Mouse (Mus musculus) small intestine, adult 2 months (tissue): ENCODE measurements around the gene Spg7. TPM values are rescaled to one million over a fixed set of nuclear protein-coding genes. Genes with fewer than 3 reads are reported as not detected.

Source experiments
- H3K27ac ChIP-seq: fragments of 200-500 bp; 2 replicates; pipeline ENCODE4 v1.5.1; 2012; ENCODE audit warnings: low read depth, low read length, control low read depth, inconsistent platforms; ENCODE audit not compliant: insufficient read depth
- H3K27me3 ChIP-seq: fragments of 200-500 bp; 2 replicates; pipeline ENCODE4 v1.6.1; 2012; ENCODE audit warnings: mild to moderate bottlenecking, moderate library complexity, low read length, inconsistent platforms; ENCODE audit not compliant: control insufficient read depth, insufficient read depth
- H3K36me3 ChIP-seq: fragments of 200-500 bp; 2 replicates; pipeline ENCODE4 v1.6.1; 2012; ENCODE audit warnings: mild to moderate bottlenecking, low read length, control low read depth, inconsistent platforms; ENCODE audit not compliant: control insufficient read depth, insufficient read depth
- H3K4me1 ChIP-seq: fragments of 200-500 bp; 2 replicates; pipeline ENCODE4 v1.6.1; 2012; ENCODE audit warnings: low read length, inconsistent platforms, mixed read lengths; ENCODE audit not compliant: control insufficient read depth, insufficient read depth, insufficient read length
- H3K4me3 ChIP-seq: fragments of 200-500 bp; 2 replicates; pipeline ENCODE4 v1.5.1; 2012; ENCODE audit warnings: low read depth, mild to moderate bottlenecking, control low read depth, inconsistent platforms, low read length, moderate library complexity
- CTCF ChIP-seq: fragments of 200-500 bp; IDR thresholded peaks from 2 replicates; pipeline ENCODE4 v1.5.1; 2012; ENCODE audit warnings: low read depth, mild to moderate bottlenecking, control low read depth, inconsistent platforms, low read length, moderate library complexity, mixed read lengths; ENCODE audit not compliant: insufficient replicate concordance, insufficient read length; ENCODE audit errors: extremely low read depth
- POLR2A ChIP-seq: fragments of 200-500 bp; IDR thresholded peaks from 2 replicates; pipeline ENCODE4 v1.6.1; 2012; ENCODE audit warnings: low read depth, mild to moderate bottlenecking, control low read depth, inconsistent platforms, low read length, moderate library complexity
- WGBS: fragments of 180-500 bp; shearing (Covaris S2); methylation state at CpG from one replicate; pipeline ENCODE4 v1.1.7; 2018; 5-methylcytosine and 5-hydroxymethylcytosine counted together
- polyA plus RNA-seq: library from polyadenylated mRNA; depleted of rRNA; stranded (reverse); fragments of >200 nt; gene quantifications from 2 replicates; pipeline ENCODE4 v1.2.3, GENCODE M21; 2012

Gene Spg7
- polyA plus RNA-seq, 1 experiment, result 132 TPM

DNA sequence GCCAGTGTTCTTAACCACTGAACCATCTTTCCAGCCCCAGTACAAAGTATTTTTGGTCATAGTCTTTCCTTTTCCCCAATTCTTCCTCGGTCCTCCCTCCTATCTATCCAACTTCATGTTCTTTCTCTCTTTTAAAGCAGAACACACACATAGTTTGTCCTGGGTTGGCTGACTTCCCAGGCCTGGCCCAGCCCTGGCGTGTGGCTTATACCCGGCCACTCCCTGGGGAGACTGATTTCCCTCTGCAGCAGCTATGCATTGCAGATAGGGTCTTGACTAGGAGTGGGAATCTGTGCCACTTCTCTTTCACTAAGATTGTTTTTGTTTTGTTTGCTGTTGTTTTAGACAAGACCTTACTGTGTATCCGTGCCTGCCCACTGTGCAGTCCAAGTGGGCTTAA lies 8.4 kb downstream of the Spg7 start:
- Histone ChIP-seq H3K27ac (no peak overlapping the region), H3K4me1 (0 out of 2 replicates have a peak, but pooled peaks cover 2% of the 10 kb centered on the region), H3K4me3 (no peak overlapping the region), H3K27me3 (no peaks in the 10 kb centered on the region), H3K36me3 (peaks cover 33% of the 10 kb centered on the region)
- WGBS, result 19% methylated on average over 4 of the region's 4 CpGs
- TF ChIP-seq CTCF, result no peak
- TF ChIP-seq POLR2A, result no peak

DNA sequence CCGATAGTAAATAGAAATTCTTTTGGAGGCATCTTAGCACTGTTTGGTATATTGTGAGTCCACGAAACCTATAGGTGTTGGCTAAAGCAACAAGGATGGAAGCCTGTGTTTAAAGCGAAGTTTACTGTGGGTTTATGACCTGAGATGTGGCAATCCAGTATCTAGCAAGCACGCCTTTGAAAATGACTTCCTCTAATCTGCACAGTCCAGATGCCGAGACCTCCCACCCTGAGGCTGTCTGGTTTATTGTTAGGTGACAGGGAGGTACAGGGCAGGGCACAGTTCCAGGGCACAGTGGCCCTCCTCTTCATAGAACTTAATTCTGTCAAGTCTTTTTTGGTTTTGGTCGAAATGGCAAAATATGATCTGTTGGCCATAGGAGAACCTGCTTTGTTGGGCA lies 14.5 kb downstream of the Spg7 start:
- H3K27ac ChIP-seq, result no peak overlapping the region
- H3K4me1 ChIP-seq, result no peaks in the 10 kb centered on the region
- no peaks in the 10 kb centered on the region for H3K27me3 ChIP-seq
- TF ChIP-seq POLR2A, result no peak
- TF ChIP-seq CTCF, result no peak
- no peak overlapping the region for H3K4me3 ChIP-seq
- WGBS, result 74% methylated on average over 6 of the region's 6 CpGs
- H3K36me3 ChIP-seq, result peaks cover 62% of the 10 kb centered on the region

DNA sequence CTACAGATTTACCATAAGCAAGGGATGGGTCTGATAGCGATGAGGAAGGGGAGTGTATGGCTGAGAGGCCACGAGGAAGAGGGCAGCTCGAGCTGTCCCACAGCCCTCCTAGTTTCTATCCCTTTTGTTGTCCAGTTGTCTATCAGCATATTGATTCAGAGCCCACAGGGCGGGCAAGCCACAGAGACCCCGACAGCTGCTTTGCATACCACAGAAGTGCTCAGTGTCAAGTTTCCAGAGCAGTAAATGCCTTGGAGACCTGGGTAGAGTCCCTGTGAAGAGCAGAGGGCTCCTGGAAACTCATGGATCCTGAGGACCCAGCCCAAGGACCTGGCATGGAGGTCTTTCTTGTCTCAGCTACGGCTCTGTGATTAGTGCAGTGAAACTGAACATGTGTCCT lies 20.3 kb downstream of the Spg7 start:
- WGBS, result 91% methylated on average over 6 of the region's 6 CpGs
- TF ChIP-seq POLR2A, result no peak
- no peak for TF ChIP-seq CTCF
- H3K36me3 ChIP-seq, result peaks cover 51% of the 10 kb centered on the region
- no peak overlapping the region for H3K4me3 ChIP-seq
- no peak overlapping the region for H3K27ac ChIP-seq
- no peaks in the 10 kb centered on the region for H3K27me3 ChIP-seq
- no peaks in the 10 kb centered on the region for H3K4me1 ChIP-seq

DNA sequence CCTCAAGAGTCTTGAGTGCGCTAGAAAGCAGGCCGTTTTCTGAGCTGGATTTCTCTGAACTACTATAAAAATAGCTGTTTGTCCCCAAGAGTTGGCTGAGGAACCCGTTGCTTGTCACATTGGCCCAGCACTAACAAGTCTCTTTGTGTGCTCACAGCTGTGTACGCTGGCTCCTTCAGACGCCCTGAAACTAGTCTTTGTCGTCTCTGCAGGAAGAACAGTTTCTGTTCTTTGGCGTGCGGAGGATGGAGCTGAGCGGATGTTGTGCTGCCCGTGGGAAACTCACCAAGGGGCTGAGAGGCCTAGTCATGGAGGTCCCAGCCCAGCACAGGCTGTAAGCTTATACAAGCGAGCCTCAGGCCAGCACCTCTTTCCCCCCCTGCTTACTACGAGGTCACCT lies 20.9 kb downstream of the Spg7 start:
- H3K27me3 ChIP-seq, result no peaks in the 10 kb centered on the region
- WGBS, result 91% methylated on average over 12 of the region's 12 CpGs
- H3K27ac ChIP-seq, result no peak overlapping the region

DNA sequence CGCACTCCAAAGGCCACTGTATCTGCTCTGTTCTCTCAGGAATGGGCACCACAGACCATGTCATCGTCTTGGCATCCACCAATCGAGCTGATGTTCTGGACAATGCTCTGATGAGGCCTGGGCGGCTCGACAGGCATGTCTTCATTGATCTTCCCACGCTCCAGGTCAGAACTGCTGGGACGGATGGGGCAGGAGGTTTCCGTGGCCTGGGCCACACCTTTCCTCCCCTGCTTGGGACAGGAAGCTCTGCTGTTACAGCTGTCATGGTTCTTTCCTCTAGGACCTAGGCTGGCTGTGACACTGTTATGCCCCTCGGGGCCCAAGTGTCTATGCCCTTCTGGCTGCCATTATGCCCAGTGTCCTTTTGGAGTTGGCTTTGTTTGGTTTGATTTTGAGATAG lies 24.5 kb downstream of the Spg7 start:
- no peak overlapping the region for H3K4me3 ChIP-seq
- peaks cover 62% of the 10 kb centered on the region for H3K36me3 ChIP-seq
- 83% methylated on average over 9 of the region's 9 CpGs for WGBS
- no peaks in the 10 kb centered on the region for H3K4me1 ChIP-seq
- TF ChIP-seq CTCF (no peak), POLR2A (no peak)
- H3K27me3 ChIP-seq, result no peaks in the 10 kb centered on the region
- H3K27ac ChIP-seq, result no peak overlapping the region

More for the DNA sequence above, 20.9 kb downstream of the Spg7 start:
- TF ChIP-seq POLR2A (no peak), CTCF (no peak)
- Histone ChIP-seq H3K4me1 (no peaks in the 10 kb centered on the region), H3K36me3 (peaks cover 51% of the 10 kb centered on the region), H3K4me3 (no peak overlapping the region)

DNA sequence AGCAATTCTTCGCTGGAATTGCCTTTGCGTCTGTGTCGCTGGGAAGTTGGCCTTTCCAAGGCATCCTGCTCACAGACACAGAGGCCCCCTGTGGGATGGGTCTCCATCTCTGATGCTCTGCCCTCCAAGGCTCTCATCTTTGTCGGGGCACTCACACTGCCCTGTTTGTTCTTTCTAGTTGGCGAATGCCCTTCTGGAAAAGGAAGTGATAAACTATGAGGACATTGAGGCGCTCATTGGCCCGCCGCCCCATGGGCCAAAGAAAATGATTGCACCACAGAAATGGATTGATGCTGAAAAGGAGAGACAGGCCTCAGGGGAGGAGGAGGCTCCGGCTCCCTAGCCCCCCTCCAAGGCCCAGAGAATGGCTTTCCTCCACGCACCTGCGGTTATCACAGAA lies 34.5 kb downstream of the Spg7 start:
- 80% methylated on average over 11 of the region's 11 CpGs for WGBS
- Histone ChIP-seq H3K27ac (no peak overlapping the region), H3K4me3 (no peak overlapping the region), H3K4me1 (no peaks in the 10 kb centered on the region), H3K36me3 (peaks cover 38% of the 10 kb centered on the region), H3K27me3 (no peaks in the 10 kb centered on the region)
- TF ChIP-seq POLR2A (no peak), CTCF (no peak)

DNA sequence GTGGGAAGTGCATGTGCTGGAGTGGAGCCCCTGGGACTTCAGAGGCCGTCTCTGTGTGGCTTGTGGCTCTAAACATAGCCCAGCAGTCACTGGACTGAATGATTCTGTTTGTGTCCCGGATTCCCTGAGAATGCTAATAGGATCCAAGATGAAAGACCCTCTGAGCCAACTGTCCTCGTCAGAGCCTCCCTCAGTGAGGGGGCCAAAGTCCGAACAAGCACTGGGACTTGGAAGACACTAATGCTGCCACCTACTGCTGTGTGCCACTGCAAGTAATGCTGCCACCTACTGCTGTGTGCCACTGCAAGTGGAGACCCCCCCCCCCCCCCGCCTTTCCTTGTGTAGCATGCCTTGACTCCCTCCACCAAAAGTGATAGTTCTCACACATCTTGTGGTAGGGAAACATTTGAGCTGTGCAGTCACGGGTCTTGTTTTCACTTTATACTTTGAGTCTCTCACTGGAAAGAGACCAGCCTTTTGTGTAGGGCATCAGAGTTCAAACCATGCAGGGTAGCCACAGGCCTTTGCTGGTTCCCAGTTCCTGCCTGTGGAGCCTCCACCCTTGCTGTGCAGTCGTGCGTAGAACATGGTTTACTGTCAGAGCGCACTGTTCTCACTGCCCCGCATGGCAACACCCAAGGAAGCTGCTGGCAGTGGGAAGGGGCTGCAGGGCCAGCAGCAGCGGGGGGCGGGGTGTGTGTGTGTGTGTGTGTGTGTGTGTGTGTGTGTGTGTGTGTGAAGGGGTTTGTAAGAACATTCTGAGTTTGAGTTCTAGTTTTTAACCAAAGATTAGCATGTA lies 35.2 kb downstream of the Spg7 start:
- Histone ChIP-seq H3K27me3 (no peaks in the 10 kb centered on the region), H3K4me1 (no peaks in the 10 kb centered on the region), H3K4me3 (no peak overlapping the region), H3K36me3 (peaks cover 36% of the 10 kb centered on the region), H3K27ac (no peak overlapping the region)
- WGBS, result 78% methylated on average over 12 of the region's 12 CpGs
- TF ChIP-seq POLR2A, result no peak
- TF ChIP-seq CTCF, result no peak

DNA sequence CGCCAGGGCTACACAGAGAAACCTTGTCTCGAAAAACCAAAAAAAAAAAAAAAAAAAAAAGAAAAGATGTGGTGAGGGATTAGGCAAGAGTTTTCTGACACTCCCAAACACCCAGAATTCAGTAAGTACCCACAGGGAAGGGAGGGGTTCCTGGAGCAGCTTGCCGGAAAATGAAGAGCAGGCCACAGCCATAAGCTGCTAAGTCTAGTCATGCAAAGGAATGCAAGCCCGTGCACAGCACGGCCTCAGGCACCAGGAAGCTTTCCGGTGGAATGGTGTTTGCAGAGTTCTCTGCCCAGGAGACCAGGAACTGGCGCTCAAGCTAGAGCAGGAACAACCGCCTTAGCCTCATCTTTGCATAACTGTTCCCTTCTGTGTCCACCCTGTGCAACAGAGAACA lies 37.5 kb downstream of the Spg7 start:
- Histone ChIP-seq H3K36me3 (peaks cover 34% of the 10 kb centered on the region), H3K27ac (no peak overlapping the region), H3K27me3 (no peaks in the 10 kb centered on the region), H3K4me3 (no peak overlapping the region), H3K4me1 (no peaks in the 10 kb centered on the region)
- TF ChIP-seq POLR2A, result no peak
- TF ChIP-seq CTCF, result no peak
- WGBS, result 53% methylated on average over 8 of the region's 8 CpGs
